Mouse (Mus musculus): ENCODE results near the gene Slc17a7.

DNA sequence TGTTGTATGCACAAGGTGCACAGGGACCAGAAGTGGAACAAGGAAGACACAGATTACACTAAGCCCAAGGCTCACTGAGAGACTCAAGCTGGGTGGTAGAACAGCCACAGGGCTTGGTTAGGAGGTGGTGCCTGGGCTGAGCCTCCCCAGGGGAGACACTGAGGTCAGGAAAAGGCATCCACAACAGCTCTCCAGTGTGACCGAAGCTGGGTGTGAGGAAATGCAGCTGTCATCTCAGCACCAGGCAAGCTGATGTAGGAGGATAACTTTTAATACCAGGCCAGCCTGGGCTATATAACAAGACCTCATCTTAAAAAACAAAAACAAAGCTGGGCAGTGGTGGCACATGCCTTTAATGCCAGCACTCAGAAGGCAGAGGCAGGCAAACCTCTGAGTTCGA, 27.4 kb downstream of the Slc17a7 start:
- TF ChIP-seq GATA1 (IDR thresholded peaks at IDR 0.05; ENCODE audit: low read length), result no peak
- no peak for TF ChIP-seq TAL1 (IDR thresholded peaks at IDR 0.05; ENCODE audit: low read length)
